Comparison of ENCODE assay signal across 1 mouse cellular context in the genomic region with DNA sequence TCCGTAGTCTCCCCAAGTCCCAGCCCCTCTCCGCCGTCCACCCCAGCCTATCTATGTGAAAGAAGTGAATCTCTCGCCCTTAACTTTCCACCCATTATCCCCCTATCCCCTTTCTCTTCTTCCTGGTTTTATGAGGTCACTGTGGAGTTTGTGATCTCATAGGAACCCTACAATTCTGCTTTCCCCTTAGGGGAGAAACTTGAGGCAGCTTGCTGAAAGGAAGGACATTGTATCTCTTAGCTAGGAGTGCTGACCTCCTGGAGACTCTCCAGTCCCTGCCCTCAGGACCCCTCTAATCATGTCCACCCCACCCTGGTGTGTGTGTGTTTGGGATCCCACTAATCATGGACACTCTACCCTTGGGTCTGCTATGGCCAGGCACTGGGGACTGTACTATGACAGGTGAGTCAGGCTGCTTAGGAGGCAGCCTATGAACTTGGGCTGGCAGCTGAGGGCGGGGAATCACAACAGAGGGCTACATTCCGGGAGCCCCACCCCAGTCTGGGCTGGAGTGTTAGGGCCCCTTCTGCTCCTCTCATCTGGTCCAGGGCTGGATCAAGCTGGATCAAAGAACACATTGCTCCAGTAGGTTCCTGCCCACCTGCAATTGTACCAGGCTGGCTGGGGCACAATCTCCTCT.
TF ChIP-seq lines count a peak whose summit lies in the region.

No protein-coding gene starts in this region.

TF ChIP-seq in MEL, 35 proteins besides CTCF, POLR2A, EP300 and RAD21:
- TF ChIP-seq ZKSCAN1 (IDR thresholded peaks at IDR 0.05; ENCODE audit: low read depth, low read length) (no peak), TCF12 (IDR thresholded peaks at IDR 0.05; ENCODE audit: low read depth, low read length) (no peak), JUND (IDR thresholded peaks at IDR 0.05; ENCODE audit: low read depth, low read length) (no peak), HCFC1 (IDR thresholded peaks at IDR 0.05; ENCODE audit: low read depth, low read length) (no peak), MAZ (IDR thresholded peaks at IDR 0.05; ENCODE audit: low read depth, low read length) (no peak), SMC3 (IDR thresholded peaks at IDR 0.05; ENCODE audit: low read depth, low read length) (no peak), RCOR1 (IDR thresholded peaks at IDR 0.05; ENCODE audit: low read depth, low read length) (no peak), E2F4 (IDR thresholded peaks at IDR 0.05; ENCODE audit: borderline replicate concordance, low read depth, low read length) (no peak), MAFK (IDR thresholded peaks at IDR 0.05; ENCODE audit: borderline replicate concordance, low read depth, low read length) (no peak), CHD1 (IDR thresholded peaks at IDR 0.05; ENCODE audit: low read depth, low read length) (no peak), TAL1 (IDR thresholded peaks at IDR 0.05; ENCODE audit: low read length) (no peak), NRF1 (IDR thresholded peaks at IDR 0.05; ENCODE audit: insufficient read depth, low read depth, low read length, poor library complexity, severe bottlenecking) (no peak), BHLHE40 (IDR thresholded peaks at IDR 0.05; ENCODE audit: borderline replicate concordance, low read depth, low read length) (no peak), TBP (IDR thresholded peaks at IDR 0.05; ENCODE audit: low read depth, low read length) (no peak), MXI1 (IDR thresholded peaks at IDR 0.05; ENCODE audit: low read depth, low read length) (no peak), CHD2 (IDR thresholded peaks at IDR 0.05; ENCODE audit: low read length) (no peak), NELFE (IDR thresholded peaks at IDR 0.05; ENCODE audit: low read depth, low read length) (no peak)
